Mouse (Mus musculus): Measurements from ENCODE around the gene Wfikkn2. TPM values are rescaled to one million over a fixed set of nuclear protein-coding genes. Genes with fewer than 3 reads are reported as not detected.
A peak's percentile ranks its signal among the peaks of the same experiment; 100 is the strongest.

Wfikkn2 gene
- polyA plus RNA-seq, 1 experiment from 2014 or later: 4.2 TPM

GRCm38 (mm10) chr11:94246789-94247061, 920 bp upstream of the Wfikkn2 start:
- WGBS: 72% methylated on average over 8 of the region's 8 CpGs
- Histone ChIP-seq H3K9me3 (replicated peaks; ENCODE audit: control insufficient read depth, low read length) (no peaks in the 10 kb centered on the region), H3K27ac (ENCODE audit: low read depth, low read length) (peak overlapping the region; percentile 62)

GRCm38 (mm10) chr11:94244385-94244784, 1.4 kb downstream of the Wfikkn2 start:
- Histone ChIP-seq H3K27me3 (replicated peaks; ENCODE audit: control insufficient read depth, insufficient read depth, low read length) (no peaks in the 10 kb centered on the region), H3K9ac (ENCODE audit: low read length) (no peak overlapping the region), H3K9me3 (replicated peaks; ENCODE audit: control insufficient read depth, low read length) (no peaks in the 10 kb centered on the region), H3K4me1 (ENCODE audit: control insufficient read depth, insufficient read depth, low read length) (peaks cover 33% of the 10 kb centered on the region), H3K4me3 (ENCODE audit: low read depth, low read length) (no peak overlapping the region), H3K36me3 (ENCODE audit: control insufficient read depth, insufficient read depth, low read length) (no peaks in the 10 kb centered on the region), H3K27ac (ENCODE audit: low read depth, low read length) (no peak overlapping the region), H3K4me2 (ENCODE audit: low read length) (no peak overlapping the region)
- 63% methylated on average over 9 of the region's 9 CpGs for WGBS
- ATAC-seq (no peak), DNase-seq (ENCODE audit: low spot score) (no peak)

More at GRCm38 (mm10) chr11:94246789-94247061, 920 bp upstream of the Wfikkn2 start:
- Histone ChIP-seq H3K9ac (ENCODE audit: low read length) (no peak overlapping the region), H3K4me3 (ENCODE audit: low read depth, low read length) (no peak overlapping the region), H3K4me1 (ENCODE audit: control insufficient read depth, insufficient read depth, low read length) (peaks cover 33% of the 10 kb centered on the region), H3K4me2 (ENCODE audit: low read length) (no peak overlapping the region), H3K27me3 (replicated peaks; ENCODE audit: control insufficient read depth, insufficient read depth, low read length) (no peaks in the 10 kb centered on the region), H3K36me3 (ENCODE audit: control insufficient read depth, insufficient read depth, low read length) (no peaks in the 10 kb centered on the region)
- DNase-seq (ENCODE audit: low spot score) (no peak), ATAC-seq (no peak)

DNA sequence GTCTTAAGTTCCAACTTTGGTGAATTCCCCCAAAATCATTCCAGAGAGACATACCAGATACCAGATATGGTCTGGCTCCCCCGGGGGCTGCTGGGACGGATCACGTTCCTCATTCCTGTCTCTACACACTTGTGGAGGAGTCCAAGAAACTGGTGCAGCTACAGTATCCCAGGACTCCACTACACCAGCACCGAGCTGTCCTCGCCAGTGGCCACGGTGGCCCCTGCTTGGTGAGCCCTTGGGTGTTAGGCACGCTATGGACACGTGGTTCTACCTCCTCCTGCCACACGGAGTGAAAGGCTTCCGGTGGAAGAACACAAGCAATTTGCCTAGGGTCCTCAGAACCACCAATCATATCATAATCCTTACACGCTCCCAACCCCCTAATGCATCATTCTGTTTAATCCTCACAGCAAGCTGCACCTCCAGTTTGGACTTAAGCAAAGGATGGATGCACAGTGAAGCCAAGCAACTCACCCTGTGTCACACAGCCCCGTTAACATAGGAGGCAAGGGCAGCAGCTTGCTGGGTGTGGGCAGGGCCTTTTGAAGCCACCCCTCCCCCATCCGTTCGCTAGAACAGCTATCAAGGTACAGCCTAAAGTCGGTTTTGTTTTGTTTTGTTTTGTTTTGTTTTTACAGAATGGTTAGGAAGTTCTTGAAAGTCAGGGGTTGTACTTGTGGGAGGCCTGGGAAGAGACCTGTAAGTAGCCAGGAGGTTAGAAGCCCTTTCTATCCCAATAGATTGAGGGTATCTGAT, 2.2 kb downstream of the Wfikkn2 start:
- ATAC-seq (no peak; the same call in 1 of the 2 replicates), DNase-seq (ENCODE audit: low spot score) (no peak)
- Histone ChIP-seq H3K27ac (ENCODE audit: low read depth, low read length) (no peak overlapping the region), H3K27me3 (replicated peaks; ENCODE audit: control insufficient read depth, insufficient read depth, low read length) (no peaks in the 10 kb centered on the region), H3K4me2 (ENCODE audit: low read length) (peak overlapping the region; percentile 47), H3K9me3 (replicated peaks; ENCODE audit: control insufficient read depth, low read length) (no peaks in the 10 kb centered on the region), H3K9ac (ENCODE audit: low read length) (peak overlapping the region; percentile 54; the same call in 1 of the 2 replicates), H3K4me1 (ENCODE audit: control insufficient read depth, insufficient read depth, low read length) (peaks cover 33% of the 10 kb centered on the region), H3K4me3 (ENCODE audit: low read depth, low read length) (peak overlapping the region; percentile 17; the same call in 1 of the 2 replicates), H3K36me3 (ENCODE audit: control insufficient read depth, insufficient read depth, low read length) (no peaks in the 10 kb centered on the region)
- WGBS: 38% methylated on average over 15 of the region's 15 CpGs

DNA sequence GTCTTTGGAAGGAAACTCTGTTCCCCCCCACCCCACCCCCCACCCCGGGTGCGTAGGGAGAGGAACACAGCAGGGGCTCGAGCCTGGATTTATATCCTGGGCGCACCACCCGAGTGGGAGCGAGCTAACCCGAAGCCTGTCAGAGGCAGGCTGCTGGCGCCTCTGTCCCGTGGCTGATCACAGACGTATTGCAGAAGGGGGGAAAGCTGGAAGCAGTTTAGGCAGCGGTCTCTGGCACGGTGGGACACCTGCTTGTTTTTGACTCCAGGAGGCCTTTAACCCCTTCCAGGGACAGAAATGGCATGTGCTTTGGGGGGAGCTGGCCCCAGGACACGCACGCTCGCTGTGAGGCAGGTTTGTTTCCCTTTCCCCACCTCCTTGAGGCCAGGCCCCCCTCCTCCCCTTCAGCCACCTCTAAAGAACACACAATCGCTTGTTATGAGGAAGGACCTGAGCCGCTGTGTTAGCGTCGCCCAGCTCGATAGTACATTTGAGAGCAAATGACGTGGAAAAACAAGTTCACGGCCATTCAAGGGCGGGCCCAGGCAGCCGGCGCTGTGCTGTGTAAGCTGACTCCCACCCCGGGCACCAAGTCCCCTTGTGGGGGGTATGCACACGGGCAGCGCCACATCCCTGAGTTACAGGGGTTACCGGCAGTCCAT, 2.9 kb downstream of the Wfikkn2 start:
- WGBS: 2% methylated on average over 29 of the region's 29 CpGs
- no peaks in the 10 kb centered on the region for H3K36me3 ChIP-seq (ENCODE audit: control insufficient read depth, insufficient read depth, low read length)
- no peaks in the 10 kb centered on the region for H3K9me3 ChIP-seq (replicated peaks; ENCODE audit: control insufficient read depth, low read length)
- no peaks in the 10 kb centered on the region for H3K27me3 ChIP-seq (replicated peaks; ENCODE audit: control insufficient read depth, insufficient read depth, low read length)
- H3K4me2 ChIP-seq (ENCODE audit: low read length): peak overlapping the region; percentile 47
- peak; percentile 39 for DNase-seq (ENCODE audit: low spot score)
- peak overlapping the region; percentile 17 for H3K4me3 ChIP-seq (ENCODE audit: low read depth, low read length)
- peak overlapping the region; percentile 54 for H3K9ac ChIP-seq (ENCODE audit: low read length)
- H3K4me1 ChIP-seq (ENCODE audit: control insufficient read depth, insufficient read depth, low read length): peaks cover 33% of the 10 kb centered on the region
- H3K27ac ChIP-seq (ENCODE audit: low read depth, low read length): peak overlapping the region; percentile 39
- ATAC-seq: peak; percentile 24

DNA sequence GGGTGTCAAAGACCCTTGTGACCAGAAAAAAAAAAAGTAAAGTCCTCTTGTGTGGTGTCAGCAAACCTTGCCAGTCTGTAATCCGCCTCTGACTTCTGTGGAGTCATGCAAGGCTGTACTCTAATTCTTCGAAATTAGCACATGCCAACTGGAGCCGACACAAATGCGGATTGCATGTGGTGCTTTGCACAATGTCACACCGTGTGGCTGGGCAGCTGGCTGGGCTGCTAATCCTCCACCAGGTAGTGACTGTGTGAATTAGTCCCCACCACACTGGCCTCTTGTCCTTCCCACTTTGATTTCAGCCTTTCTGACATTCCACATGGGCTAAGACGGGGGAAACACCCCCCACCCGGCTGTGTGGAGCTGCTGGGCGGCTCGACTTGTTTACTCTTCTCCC, 6.1 kb downstream of the Wfikkn2 start:
- Histone ChIP-seq H3K27me3 (replicated peaks; ENCODE audit: control insufficient read depth, insufficient read depth, low read length) (no peaks in the 10 kb centered on the region), H3K9me3 (replicated peaks; ENCODE audit: control insufficient read depth, low read length) (no peaks in the 10 kb centered on the region), H3K9ac (ENCODE audit: low read length) (no peak overlapping the region), H3K36me3 (ENCODE audit: control insufficient read depth, insufficient read depth, low read length) (no peaks in the 10 kb centered on the region), H3K4me3 (ENCODE audit: low read depth, low read length) (no peak overlapping the region), H3K27ac (ENCODE audit: low read depth, low read length) (no peak overlapping the region; the same call in 1 of the 2 replicates), H3K4me2 (ENCODE audit: low read length) (no peak overlapping the region), H3K4me1 (ENCODE audit: control insufficient read depth, insufficient read depth, low read length) (peaks cover 19% of the 10 kb centered on the region)
- DNase-seq (ENCODE audit: low spot score) (peak; percentile 47), ATAC-seq (peak; percentile 24; the same call in 1 of the 2 replicates)
- WGBS: 20% methylated on average over 9 of the region's 9 CpGs

DNA sequence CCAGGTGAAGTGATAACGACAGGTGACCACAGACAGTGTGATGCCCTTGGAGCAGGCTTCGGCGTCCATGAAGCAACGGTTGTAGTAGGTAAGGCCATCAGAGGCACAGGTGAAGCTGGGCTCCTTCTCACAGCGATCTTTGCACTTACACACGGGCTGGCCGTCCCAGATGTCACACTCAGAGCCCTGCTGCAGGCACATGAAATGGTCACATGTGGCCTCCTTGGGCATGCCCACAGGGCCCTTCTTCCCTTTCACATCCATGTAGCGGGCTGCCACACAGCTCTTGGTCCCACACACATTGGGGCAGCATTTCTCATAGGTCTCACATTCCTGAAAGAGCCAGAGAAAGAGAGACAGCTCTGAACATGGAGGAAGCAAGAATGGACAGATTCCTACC, 7.0 kb downstream of the Wfikkn2 start:
- H3K36me3 ChIP-seq (ENCODE audit: control insufficient read depth, insufficient read depth, low read length): no peaks in the 10 kb centered on the region
- 94% methylated on average over 8 of the region's 8 CpGs for WGBS
- H3K9me3 ChIP-seq (replicated peaks; ENCODE audit: control insufficient read depth, low read length): no peaks in the 10 kb centered on the region
- H3K9ac ChIP-seq (ENCODE audit: low read length): no peak overlapping the region
- no peak overlapping the region for H3K4me3 ChIP-seq (ENCODE audit: low read depth, low read length)
- H3K4me1 ChIP-seq (ENCODE audit: control insufficient read depth, insufficient read depth, low read length): peaks cover 15% of the 10 kb centered on the region
- H3K27ac ChIP-seq (ENCODE audit: low read depth, low read length): no peak overlapping the region
- H3K4me2 ChIP-seq (ENCODE audit: low read length): no peak overlapping the region
- no peaks in the 10 kb centered on the region for H3K27me3 ChIP-seq (replicated peaks; ENCODE audit: control insufficient read depth, insufficient read depth, low read length)
- DNase-seq (ENCODE audit: low spot score) (no peak), ATAC-seq (no peak)

DNA sequence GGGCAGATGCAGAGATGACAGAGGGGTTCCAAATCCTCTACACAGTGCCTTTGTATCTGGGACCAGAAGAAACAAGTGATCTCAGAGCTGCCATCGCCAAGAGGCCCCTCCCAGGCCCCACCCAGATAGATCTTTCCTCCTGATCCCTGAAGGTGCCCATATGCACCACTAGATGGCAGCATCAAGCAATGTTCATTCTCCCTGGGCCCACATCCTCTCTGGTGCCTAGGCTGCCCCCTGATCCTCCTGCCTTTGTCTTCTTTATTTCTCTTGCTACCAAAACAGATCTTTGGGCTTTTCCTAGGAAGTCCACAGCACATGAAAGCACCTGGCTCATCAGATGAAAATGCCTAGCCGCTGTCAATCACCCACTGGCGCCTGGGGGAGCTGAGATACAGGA, 9.7 kb downstream of the Wfikkn2 start:
- H3K36me3 ChIP-seq (ENCODE audit: control insufficient read depth, insufficient read depth, low read length): no peaks in the 10 kb centered on the region
- peak overlapping the region; percentile 13; the same call in 1 of the 2 replicates for H3K9ac ChIP-seq (ENCODE audit: low read length)
- no peaks in the 10 kb centered on the region for H3K9me3 ChIP-seq (replicated peaks; ENCODE audit: control insufficient read depth, low read length)
- no peaks in the 10 kb centered on the region for H3K27me3 ChIP-seq (replicated peaks; ENCODE audit: control insufficient read depth, insufficient read depth, low read length)
- peak; percentile 93 for DNase-seq (ENCODE audit: low spot score)
- H3K4me1 ChIP-seq (ENCODE audit: control insufficient read depth, insufficient read depth, low read length): no peaks in the 10 kb centered on the region
- peak overlapping the region; percentile 15; the same call in 1 of the 2 replicates for H3K27ac ChIP-seq (ENCODE audit: low read depth, low read length)
- WGBS: 17% methylated on average over 3 of the region's 3 CpGs
- no peak overlapping the region for H3K4me2 ChIP-seq (ENCODE audit: low read length)
- peak; percentile 95 for ATAC-seq
- H3K4me3 ChIP-seq (ENCODE audit: low read depth, low read length): no peak overlapping the region

- no peaks in the 10 kb centered on the region for H3K9me3 ChIP-seq (replicated peaks; ENCODE audit: control insufficient read depth, low read length)
- no peak for ATAC-seq
- H3K4me1 ChIP-seq (ENCODE audit: control insufficient read depth, insufficient read depth, low read length): no peaks in the 10 kb centered on the region
- H3K9ac ChIP-seq (ENCODE audit: low read length): no peak overlapping the region
- no peaks in the 10 kb centered on the region for H3K36me3 ChIP-seq (ENCODE audit: control insufficient read depth, insufficient read depth, low read length)
- no peak for DNase-seq (ENCODE audit: low spot score)
- no peaks in the 10 kb centered on the region for H3K27me3 ChIP-seq (replicated peaks; ENCODE audit: control insufficient read depth, insufficient read depth, low read length)
- 92% methylated on average over 8 of the region's 8 CpGs for WGBS
- H3K4me3 ChIP-seq (ENCODE audit: low read depth, low read length): no peak overlapping the region
- no peak overlapping the region for H3K4me2 ChIP-seq (ENCODE audit: low read length)
- no peak overlapping the region for H3K27ac ChIP-seq (ENCODE audit: low read depth, low read length)
Observed at GRCm38 (mm10) chr11:94234857-94235256, 10.9 kb downstream of the Wfikkn2 start.

GRCm38 (mm10) chr11:94234380-94234779, 11.4 kb downstream of the Wfikkn2 start:
- H3K36me3 ChIP-seq (ENCODE audit: control insufficient read depth, insufficient read depth, low read length): no peaks in the 10 kb centered on the region
- no peaks in the 10 kb centered on the region for H3K27me3 ChIP-seq (replicated peaks; ENCODE audit: control insufficient read depth, insufficient read depth, low read length)
- WGBS: 91% methylated on average over 12 of the region's 12 CpGs
- H3K27ac ChIP-seq (ENCODE audit: low read depth, low read length): no peak overlapping the region
- H3K4me2 ChIP-seq (ENCODE audit: low read length): no peak overlapping the region
- DNase-seq (ENCODE audit: low spot score) (no peak), ATAC-seq (no peak)
- H3K9me3 ChIP-seq (replicated peaks; ENCODE audit: control insufficient read depth, low read length): no peaks in the 10 kb centered on the region
- H3K4me1 ChIP-seq (ENCODE audit: control insufficient read depth, insufficient read depth, low read length): no peaks in the 10 kb centered on the region
- H3K4me3 ChIP-seq (ENCODE audit: low read depth, low read length): no peak overlapping the region
- H3K9ac ChIP-seq (ENCODE audit: low read length): no peak overlapping the region

Data from forebrain, embryonic 14.5 days (tissue).